Mouse (Mus musculus) heart, adult 2 months (tissue): ENCODE results near the gene Tspyl1. TPM values are rescaled to one million over a fixed set of nuclear protein-coding genes. Genes with fewer than 3 reads are reported as not detected.
"Not testable (repeated sequence)": the region's sequence is repeated elsewhere in the genome, so short reads cannot be mapped to it uniquely, and the experiment has no call there.

Experiments used
- DNase-seq, 2 experiments: peaks; one replicate each; pipeline ENCODE4 v3.0.0; 2021
- H3K27ac ChIP-seq: fragments of 200-600 bp; 2 replicates; pipeline ENCODE4 v1.8.1; 2022
- H3K27me3 ChIP-seq: fragments of 200-500 bp; 2 replicates; pipeline ENCODE4 v1.6.1; 2012; ENCODE audit warnings: mild to moderate bottlenecking, low read length, inconsistent platforms, mixed read lengths; ENCODE audit not compliant: control insufficient read depth, insufficient read depth
- H3K36me3 ChIP-seq: fragments of 200-500 bp; 2 replicates; pipeline ENCODE4 v1.6.1; 2012; ENCODE audit warnings: low read length, inconsistent platforms; ENCODE audit not compliant: control insufficient read depth, insufficient read depth
- H3K4me1 ChIP-seq: fragments of 200-500 bp; 2 replicates; pipeline ENCODE4 v1.6.1; 2011; ENCODE audit warnings: low read length; ENCODE audit not compliant: control insufficient read depth, insufficient read depth
- H3K4me3 ChIP-seq: fragments of 200-600 bp; 2 replicates; pipeline ENCODE4 v1.8.1; 2022
- H3K79me2 ChIP-seq: fragments of 200-500 bp; replicated peaks from 2 replicates; pipeline ENCODE4 v1.6.1; 2012; ENCODE audit warnings: mild to moderate bottlenecking, inconsistent platforms, low read length, moderate library complexity, mixed read lengths; ENCODE audit not compliant: control insufficient read depth, insufficient read depth
- H3K9ac ChIP-seq: fragments of 200-500 bp; 2 replicates; pipeline ENCODE4 v1.6.1; 2012; ENCODE audit warnings: low read depth, mild to moderate bottlenecking, control low read depth, inconsistent platforms, low read length, mixed read lengths
- CTCF ChIP-seq: fragments of 200-600 bp; IDR thresholded peaks from 2 replicates; pipeline ENCODE4 v1.8.1; 2022; ENCODE audit warnings: antibody characterized with exemption, mild to moderate bottlenecking, moderate library complexity
- EP300 ChIP-seq: fragments of 200-500 bp; IDR thresholded peaks from 2 replicates; pipeline ENCODE4 v1.6.1; 2011; ENCODE audit warnings: low read depth, low read length, control low read depth; ENCODE audit not compliant: insufficient read depth
- POLR2A ChIP-seq: fragments of 200-500 bp; IDR thresholded peaks from 2 replicates; pipeline ENCODE4 v1.6.1; 2011; ENCODE audit warnings: mild to moderate bottlenecking, low read depth, low read length, control low read depth; ENCODE audit not compliant: insufficient read depth
- whole genome bisulfite sequencing: fragments of 180-500 bp; shearing (Covaris S2); methylation state at CpG from one replicate; pipeline ENCODE4 v1.1.7; 2018; 5-methylcytosine and 5-hydroxymethylcytosine counted together
- intact Hi-C: fragments of 180-260 bp; cut with DNase I; formaldehyde crosslinking; loops from one replicate; pipeline ENCODE4 v1.15.1; 2025
- polyA plus RNA-seq: library from polyadenylated mRNA; depleted of rRNA; stranded (reverse); fragments of >200 nt; gene quantifications from 2 replicates; pipeline ENCODE4 v1.2.3, GENCODE M21; 2012
- total RNA-seq, 2 experiments: library from RNA; stranded (reverse); gene quantifications; 2 replicates each; pipeline ENCODE4 v1.2.3; 2021

Tspyl1 gene
- total and polyA plus RNA-seq, 3 experiments: 30.6 to 64.4 (median 57.0) TPM

- Histone ChIP-seq H3K27me3 (no peaks in the 10 kb centered on the region), H3K27ac (no peak overlapping the region), H3K79me2 (no peaks in the 10 kb centered on the region), H3K36me3 (no peaks in the 10 kb centered on the region), H3K4me1 (no peaks in the 10 kb centered on the region), H3K4me3 (no peak overlapping the region), H3K9ac (no peak overlapping the region)
- intact Hi-C loops: no loop called here
- DNase-seq: no peak
- TF ChIP-seq CTCF: no peak
- TF ChIP-seq POLR2A: no peak
- no peak for TF ChIP-seq EP300
- 33% methylated on average over 5 of the region's 5 CpGs for WGBS
Measured at GRCm38 (mm10) chr10:34244745-34245144, 37.2 kb upstream of the Tspyl1 start.

GRCm38 (mm10) chr10:34246106-34246505, 35.9 kb upstream of the Tspyl1 start:
- Histone ChIP-seq H3K9ac (no peak overlapping the region), H3K36me3 (no peaks in the 10 kb centered on the region), H3K27ac (no peak overlapping the region), H3K4me3 (no peak overlapping the region), H3K4me1 (no peaks in the 10 kb centered on the region), H3K79me2 (no peaks in the 10 kb centered on the region), H3K27me3 (no peaks in the 10 kb centered on the region)
- TF ChIP-seq EP300 (no peak), CTCF (no peak), POLR2A (no peak)
- WGBS: 47% methylated on average over 2 of the region's 2 CpGs
- no peak for DNase-seq
- intact Hi-C loops: no loop called here

DNA sequence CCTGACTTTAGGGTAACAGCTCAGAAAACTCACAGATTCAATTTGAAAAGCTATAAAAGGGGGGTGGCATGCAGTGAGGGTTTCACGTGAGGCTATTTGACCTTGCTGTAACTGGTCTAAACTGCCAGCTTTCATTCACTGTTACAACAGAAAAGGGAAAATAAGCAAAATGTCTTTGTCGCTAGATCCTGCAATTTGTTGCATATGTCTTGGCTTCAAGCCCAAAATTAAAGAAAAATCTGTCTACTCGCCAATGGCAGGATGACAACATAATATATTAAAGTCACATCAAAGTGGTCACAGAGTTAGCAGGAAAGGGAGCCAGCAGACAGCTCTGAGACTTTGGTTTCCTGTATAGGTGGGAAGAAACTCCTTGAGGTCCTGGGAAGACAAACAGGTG, 34.2 kb upstream of the Tspyl1 start:
- TF ChIP-seq EP300 (no peak), POLR2A (no peak), CTCF (no peak)
- H3K27me3 ChIP-seq: no peaks in the 10 kb centered on the region
- H3K27ac ChIP-seq: no peak overlapping the region
- no peaks in the 10 kb centered on the region for H3K4me1 ChIP-seq
- no peak overlapping the region for H3K4me3 ChIP-seq
- H3K36me3 ChIP-seq: no peaks in the 10 kb centered on the region
- intact Hi-C loops: no loop called here
- WGBS: 54% methylated on average over 3 of the region's 3 CpGs
- no peaks in the 10 kb centered on the region for H3K79me2 ChIP-seq
- no peak overlapping the region for H3K9ac ChIP-seq
- DNase-seq: no peak

DNA sequence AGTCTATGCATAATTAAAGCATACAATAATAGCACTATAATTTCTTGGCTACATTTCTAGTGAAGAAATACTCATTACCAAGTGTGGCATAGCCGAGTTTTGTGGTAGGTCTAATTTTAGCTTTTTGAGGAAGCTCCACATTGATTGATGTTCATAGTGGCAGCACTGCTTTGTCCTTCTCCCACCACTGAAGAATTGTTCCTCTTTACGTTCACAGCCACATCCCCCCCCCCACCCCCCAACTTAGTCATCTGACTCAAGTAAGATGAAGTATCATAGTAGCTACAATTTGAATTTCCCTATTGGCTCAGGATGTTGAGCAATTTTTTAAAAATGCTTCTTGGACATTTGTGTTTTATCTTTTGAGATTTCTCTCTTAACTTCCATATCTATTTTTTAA, 32.4 kb upstream of the Tspyl1 start:
- TF ChIP-seq CTCF: no peak
- TF ChIP-seq EP300: no peak
- no peak for TF ChIP-seq POLR2A
- Histone ChIP-seq H3K9ac (no peak overlapping the region), H3K36me3 (no peaks in the 10 kb centered on the region), H3K27me3 (no peaks in the 10 kb centered on the region), H3K4me1 (no peaks in the 10 kb centered on the region), H3K79me2 (no peaks in the 10 kb centered on the region), H3K4me3 (no peak overlapping the region), H3K27ac (no peak overlapping the region)
- DNase-seq: no peak
- 55% methylated on average over 2 of the region's 2 CpGs for WGBS
- intact Hi-C loops: no loop called here

GRCm38 (mm10) chr10:34252833-34253232, 29.2 kb upstream of the Tspyl1 start:
- H3K36me3 ChIP-seq, H3K4me3 ChIP-seq, H3K27ac ChIP-seq, DNase-seq, H3K79me2 ChIP-seq, H3K27me3 ChIP-seq, intact Hi-C loops, H3K4me1 ChIP-seq, H3K9ac ChIP-seq: not testable (repeated sequence)
- WGBS: 89% methylated on average over 9 of the region's 9 CpGs

GRCm38 (mm10) chr10:34265106-34265505, 16.9 kb upstream of the Tspyl1 start:
- H3K27me3 ChIP-seq: no peaks in the 10 kb centered on the region
- no peak overlapping the region for H3K9ac ChIP-seq
- no peaks in the 10 kb centered on the region for H3K4me1 ChIP-seq
- WGBS: 81% methylated on average over 4 of the region's 4 CpGs
- TF ChIP-seq POLR2A (no peak), EP300 (no peak), CTCF (no peak)
- H3K36me3 ChIP-seq: no peaks in the 10 kb centered on the region
- intact Hi-C loops: no loop called here
- H3K27ac ChIP-seq: no peak overlapping the region
- no peak for DNase-seq
- H3K4me3 ChIP-seq: no peak overlapping the region
- H3K79me2 ChIP-seq: no peaks in the 10 kb centered on the region
